Mouse (Mus musculus) kidney, postnatal 4 days (tissue): Measurements from ENCODE around the gene Gm17949.
A peak's percentile ranks its signal among the peaks of the same experiment; 100 is the strongest.

ENCODE experiments used
- DNase-seq, 2 experiments: peaks; one replicate each; pipeline ENCODE4 v3.0.0; 2021; ENCODE audit warnings: mixed read lengths in 2 of 2

Gene Gm17949

GRCm38 (mm10) chr17:57011236-57012141, at the start of gene Gm17949, which contains the start of gene Gtf2f1:
Gene Gm17949, plus strand, starts transcription at chr17:57011469.
Gene Gtf2f1, minus strand, starts transcription at chr17:57011288.
- peak; percentile 96 to 98 for DNase-seq

GRCm38 (mm10) chr17:56961880-56962279, 49.4 kb upstream of the Gm17949 start:
- peak in 1 of 2 experiments; percentile 9 for DNase-seq

GRCm38 (mm10) chr17:56962642-56963405, 48.4 kb upstream of the Gm17949 start:
- DNase-seq, result no peak

- DNase-seq, result no peak
Measured at GRCm38 (mm10) chr17:56963646-56964045, 47.6 kb upstream of the Gm17949 start.

- DNase-seq, result no peak
Measured at GRCm38 (mm10) chr17:56969321-56969720, 41.9 kb upstream of the Gm17949 start.

GRCm38 (mm10) chr17:56970081-56970480, 41.2 kb upstream of the Gm17949 start:
- no peak for DNase-seq

- no peak for DNase-seq
Measured at GRCm38 (mm10) chr17:56973956-56974707, 37.1 kb upstream of the Gm17949 start.

GRCm38 (mm10) chr17:56974708-56975240, 36.5 kb upstream of the Gm17949 start:
- DNase-seq, result no peak

- DNase-seq, result no peak
Measured at GRCm38 (mm10) chr17:56975391-56975790, 35.9 kb upstream of the Gm17949 start.

GRCm38 (mm10) chr17:56976531-56977390, 34.5 kb upstream of the Gm17949 start:
- DNase-seq, result no peak

- DNase-seq, result no peak
Measured at GRCm38 (mm10) chr17:56979524-56979923, 31.7 kb upstream of the Gm17949 start.

GRCm38 (mm10) chr17:56981049-56981448, 30.2 kb upstream of the Gm17949 start:
- DNase-seq, result no peak

- no peak for DNase-seq
Measured at GRCm38 (mm10) chr17:56982013-56982412, 29.3 kb upstream of the Gm17949 start, which contains the start of gene Acer1. Gene Acer1, minus strand, starts transcription at chr17:56982126.

- DNase-seq, result no peak
Measured at GRCm38 (mm10) chr17:56984886-56985285, 26.4 kb upstream of the Gm17949 start.

- no peak for DNase-seq
Measured at GRCm38 (mm10) chr17:56985656-56986055, 25.6 kb upstream of the Gm17949 start.

- DNase-seq, result no peak
Measured at GRCm38 (mm10) chr17:56986105-56986805, 25.0 kb upstream of the Gm17949 start.

GRCm38 (mm10) chr17:56988441-56988840, 22.8 kb upstream of the Gm17949 start:
- DNase-seq, result no peak

GRCm38 (mm10) chr17:56988921-56989430, 22.3 kb upstream of the Gm17949 start:
- DNase-seq, result no peak

- DNase-seq, result peak; percentile 76 to 87
Measured at GRCm38 (mm10) chr17:56989467-56990114, 21.7 kb upstream of the Gm17949 start.
